Mouse (Mus musculus): ENCODE measurements around the gene Slc24a3. TPM values are rescaled to one million over a fixed set of nuclear protein-coding genes. Genes with fewer than 3 reads are reported as not detected.

Slc24a3 gene
- polyA plus RNA-seq, 1 experiment from 2014 or later: 2.3 TPM

DNA sequence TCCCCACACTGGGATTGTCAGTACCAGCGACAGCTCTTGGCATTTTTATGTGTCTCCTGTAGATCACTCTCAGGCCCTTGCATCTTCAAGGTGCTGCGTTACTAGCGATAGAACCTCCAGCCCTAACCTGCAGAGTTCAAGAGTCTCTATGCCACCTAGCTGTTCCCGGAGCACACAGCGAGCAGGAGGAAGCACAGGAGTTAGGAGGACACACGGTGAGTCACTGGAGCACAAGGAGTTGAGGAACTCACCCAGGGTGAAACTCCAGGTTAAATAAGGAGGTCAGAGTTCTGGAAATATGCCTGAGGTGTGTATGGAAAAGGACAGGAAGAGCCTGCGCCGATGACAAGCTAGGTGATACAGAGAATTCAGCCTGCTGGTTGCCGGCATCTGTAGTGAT lies 513.2 kb downstream of the Slc24a3 start:
- no peaks in the 10 kb centered on the region for H3K36me3 ChIP-seq
- H3K9me3 ChIP-seq: no peaks in the 10 kb centered on the region
- H3K4me2 ChIP-seq: no peak overlapping the region
- no peak overlapping the region for H3K9ac ChIP-seq
- H3K27ac ChIP-seq: peak overlapping the region; percentile 55; the same call in 1 of the 2 replicates
- peaks cover 50% of the 10 kb centered on the region for H3K4me1 ChIP-seq
- H3K27me3 ChIP-seq: no peaks in the 10 kb centered on the region
- no peak overlapping the region for H3K4me3 ChIP-seq
- ATAC-seq (ENCODE audit: insufficient number of reproducible peaks, insufficient read depth, low FRiP score, low TSS enrichment, low read depth): no peak
- whole genome bisulfite sequencing: 73% methylated on average over 9 of the region's 9 CpGs

DNA sequence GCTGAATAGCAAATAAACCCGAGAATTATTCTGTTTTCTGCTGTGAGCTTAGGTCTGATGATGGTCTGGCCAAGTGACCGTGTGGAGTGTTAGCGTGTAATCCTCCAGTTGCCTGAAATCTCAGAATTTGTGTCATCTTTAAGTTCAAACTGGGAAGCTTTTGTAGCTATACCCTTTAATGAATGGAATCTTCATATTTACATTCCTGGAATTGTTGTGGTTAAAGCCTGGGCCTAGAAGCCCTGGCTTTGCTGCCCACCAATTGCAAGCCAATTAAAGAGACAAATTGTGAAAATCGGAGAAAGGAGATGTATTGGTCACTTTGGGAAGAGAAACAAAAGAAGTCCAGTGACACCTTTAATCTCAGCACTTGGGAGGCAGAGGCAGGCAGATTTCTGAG lies 514.1 kb downstream of the Slc24a3 start:
- H3K9me3 ChIP-seq: no peaks in the 10 kb centered on the region
- H3K4me3 ChIP-seq: no peak overlapping the region
- H3K9ac ChIP-seq: no peak overlapping the region
- ATAC-seq (ENCODE audit: insufficient number of reproducible peaks, insufficient read depth, low FRiP score, low TSS enrichment, low read depth): no peak
- H3K4me1 ChIP-seq: peaks cover 43% of the 10 kb centered on the region
- H3K4me2 ChIP-seq: no peak overlapping the region
- H3K27ac ChIP-seq: no peak overlapping the region
- H3K36me3 ChIP-seq: no peaks in the 10 kb centered on the region
- 59% methylated on average over 4 of the region's 4 CpGs for WGBS
- H3K27me3 ChIP-seq: no peaks in the 10 kb centered on the region

DNA sequence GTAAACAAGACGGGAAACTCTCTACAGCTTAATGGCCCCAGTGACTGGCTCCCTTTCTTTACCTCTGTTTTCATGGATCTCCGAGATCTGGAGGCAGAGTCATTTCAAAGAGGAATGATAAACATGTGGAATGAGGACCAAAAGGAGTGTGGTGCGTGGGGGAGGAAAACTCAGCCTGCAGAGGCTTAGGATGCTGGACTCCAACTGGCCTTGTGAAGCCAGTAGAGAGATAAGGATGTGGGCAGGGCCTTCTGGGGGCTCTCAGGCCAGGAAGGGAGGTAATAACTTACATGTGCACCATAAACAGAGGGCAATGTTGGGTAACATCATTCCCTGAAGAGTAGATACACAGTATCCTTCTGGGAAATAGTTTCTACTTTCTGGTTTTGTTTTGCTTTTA lies 515.4 kb downstream of the Slc24a3 start:
- H3K4me2 ChIP-seq: no peak overlapping the region

DNA sequence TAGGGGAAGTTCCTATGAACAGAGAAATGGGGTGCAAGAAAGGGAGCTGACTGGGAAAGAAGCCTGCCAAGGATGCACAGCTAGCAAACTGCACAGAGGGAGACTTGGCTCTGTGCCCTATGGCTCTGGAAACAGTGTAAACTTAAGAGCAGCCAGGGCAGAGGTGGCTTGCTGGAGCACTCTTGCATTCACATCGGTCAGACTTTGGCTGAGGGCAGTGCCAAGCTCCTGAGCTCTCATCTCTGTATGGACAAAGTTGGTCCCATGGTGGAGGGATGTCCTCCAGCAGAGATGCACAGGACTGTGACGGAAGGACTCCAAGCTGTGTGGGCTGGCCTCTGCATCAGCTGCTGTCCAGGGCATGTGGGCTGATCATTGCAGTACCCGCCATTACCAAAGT lies 516.0 kb downstream of the Slc24a3 start:
- Histone ChIP-seq H3K4me2 (no peak overlapping the region), H3K4me1 (peaks cover 39% of the 10 kb centered on the region), H3K9me3 (no peaks in the 10 kb centered on the region), H3K27ac (peak overlapping the region; percentile 48; the same call in 1 of the 2 replicates), H3K9ac (no peak overlapping the region), H3K4me3 (no peak overlapping the region), H3K36me3 (no peaks in the 10 kb centered on the region), H3K27me3 (no peaks in the 10 kb centered on the region)
- no peak for ATAC-seq (ENCODE audit: insufficient number of reproducible peaks, insufficient read depth, low FRiP score, low TSS enrichment, low read depth)
- 77% methylated on average over 3 of the region's 3 CpGs for WGBS

More for the DNA sequence above, 515.4 kb downstream of the Slc24a3 start:
- ATAC-seq (ENCODE audit: insufficient number of reproducible peaks, insufficient read depth, low FRiP score, low TSS enrichment, low read depth): no peak
- Histone ChIP-seq H3K27ac (no peak overlapping the region), H3K27me3 (no peaks in the 10 kb centered on the region), H3K36me3 (no peaks in the 10 kb centered on the region), H3K4me1 (peaks cover 40% of the 10 kb centered on the region), H3K4me3 (no peak overlapping the region), H3K9ac (no peak overlapping the region), H3K9me3 (no peaks in the 10 kb centered on the region)
- 49% methylated on average over 3 of the region's 3 CpGs for whole genome bisulfite sequencing

DNA sequence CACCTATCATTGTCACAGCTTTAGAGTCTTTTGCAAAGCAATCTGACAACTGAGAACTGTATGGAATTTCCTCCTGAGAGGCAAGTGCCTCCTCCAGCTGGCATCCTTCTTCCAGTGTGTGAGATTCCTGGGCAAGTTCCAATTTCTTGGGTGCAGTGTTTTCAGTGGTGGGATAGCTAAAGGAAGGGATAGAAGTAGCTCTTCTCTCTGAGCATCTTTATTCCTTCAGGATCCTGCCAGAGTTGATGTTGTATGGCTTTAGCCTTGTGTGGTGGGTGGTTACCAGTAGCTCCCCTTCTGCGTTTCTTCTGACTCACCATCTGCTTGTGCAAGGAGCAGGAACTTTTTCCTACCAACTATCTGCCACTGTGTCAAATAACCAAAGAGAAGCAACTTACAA lies 516.6 kb downstream of the Slc24a3 start:
- H3K27ac ChIP-seq: no peak overlapping the region
- no peaks in the 10 kb centered on the region for H3K27me3 ChIP-seq
- H3K9ac ChIP-seq: no peak overlapping the region
- no peaks in the 10 kb centered on the region for H3K9me3 ChIP-seq
- H3K4me1 ChIP-seq: peaks cover 34% of the 10 kb centered on the region
- no peak overlapping the region for H3K4me3 ChIP-seq
- no peaks in the 10 kb centered on the region for H3K36me3 ChIP-seq
- 92% methylated on average over 1 of the region's 1 CpGs for WGBS
- no peak overlapping the region for H3K4me2 ChIP-seq
- no peak for ATAC-seq (ENCODE audit: insufficient number of reproducible peaks, insufficient read depth, low FRiP score, low TSS enrichment, low read depth)

DNA sequence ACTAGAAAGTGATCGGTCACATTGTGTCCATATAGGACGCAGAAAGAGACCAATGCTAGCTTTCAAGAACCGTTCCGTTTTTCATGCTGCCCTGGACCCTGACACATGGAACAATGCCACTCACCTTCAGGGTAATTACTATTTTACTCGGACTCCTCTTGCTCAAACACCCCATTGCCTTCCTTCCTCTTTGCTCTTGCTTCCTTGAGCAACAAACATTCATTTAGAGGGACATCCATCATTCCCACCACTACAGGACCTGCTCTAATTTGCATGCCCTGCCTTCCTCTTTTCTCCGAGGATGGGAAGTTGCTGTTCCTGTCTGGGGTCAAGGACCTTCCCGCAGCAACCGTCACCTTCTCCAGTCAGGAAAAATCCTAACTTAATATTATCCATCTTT lies 517.3 kb downstream of the Slc24a3 start:
- Histone ChIP-seq H3K27ac (no peak overlapping the region), H3K4me3 (no peak overlapping the region), H3K4me1 (peaks cover 35% of the 10 kb centered on the region), H3K27me3 (no peaks in the 10 kb centered on the region), H3K36me3 (no peaks in the 10 kb centered on the region), H3K9ac (no peak overlapping the region), H3K4me2 (no peak overlapping the region), H3K9me3 (no peaks in the 10 kb centered on the region)
- no peak for ATAC-seq (ENCODE audit: insufficient number of reproducible peaks, insufficient read depth, low FRiP score, low TSS enrichment, low read depth)
- 88% methylated on average over 8 of the region's 8 CpGs for WGBS

DNA sequence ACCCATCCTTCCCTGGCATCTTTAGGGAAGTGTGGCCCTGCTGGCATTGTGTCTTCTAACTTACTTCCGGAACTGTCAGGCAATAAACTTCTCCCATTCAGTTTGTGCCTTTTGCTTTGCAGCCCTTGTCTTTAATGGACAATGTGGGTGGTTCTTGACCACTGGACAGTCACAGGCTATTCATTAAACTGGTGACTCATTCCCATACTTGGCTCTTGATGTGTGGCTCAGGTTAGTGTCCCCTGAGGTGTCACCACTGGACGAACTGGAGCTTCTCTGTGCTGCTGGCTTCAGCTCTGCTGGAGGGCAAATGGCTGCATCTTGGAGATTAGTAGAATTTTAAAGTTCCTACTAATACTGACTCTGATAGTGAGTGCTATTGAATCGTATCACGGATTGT lies 518.5 kb downstream of the Slc24a3 start:
- WGBS: 85% methylated on average over 4 of the region's 4 CpGs
- no peak overlapping the region for H3K4me3 ChIP-seq
- no peak overlapping the region for H3K27ac ChIP-seq
- H3K9me3 ChIP-seq: no peaks in the 10 kb centered on the region
- H3K27me3 ChIP-seq: no peaks in the 10 kb centered on the region
- H3K4me2 ChIP-seq: no peak overlapping the region
- peaks cover 31% of the 10 kb centered on the region for H3K4me1 ChIP-seq
- no peak for ATAC-seq (ENCODE audit: insufficient number of reproducible peaks, insufficient read depth, low FRiP score, low TSS enrichment, low read depth)
- no peaks in the 10 kb centered on the region for H3K36me3 ChIP-seq
- no peak overlapping the region for H3K9ac ChIP-seq

DNA sequence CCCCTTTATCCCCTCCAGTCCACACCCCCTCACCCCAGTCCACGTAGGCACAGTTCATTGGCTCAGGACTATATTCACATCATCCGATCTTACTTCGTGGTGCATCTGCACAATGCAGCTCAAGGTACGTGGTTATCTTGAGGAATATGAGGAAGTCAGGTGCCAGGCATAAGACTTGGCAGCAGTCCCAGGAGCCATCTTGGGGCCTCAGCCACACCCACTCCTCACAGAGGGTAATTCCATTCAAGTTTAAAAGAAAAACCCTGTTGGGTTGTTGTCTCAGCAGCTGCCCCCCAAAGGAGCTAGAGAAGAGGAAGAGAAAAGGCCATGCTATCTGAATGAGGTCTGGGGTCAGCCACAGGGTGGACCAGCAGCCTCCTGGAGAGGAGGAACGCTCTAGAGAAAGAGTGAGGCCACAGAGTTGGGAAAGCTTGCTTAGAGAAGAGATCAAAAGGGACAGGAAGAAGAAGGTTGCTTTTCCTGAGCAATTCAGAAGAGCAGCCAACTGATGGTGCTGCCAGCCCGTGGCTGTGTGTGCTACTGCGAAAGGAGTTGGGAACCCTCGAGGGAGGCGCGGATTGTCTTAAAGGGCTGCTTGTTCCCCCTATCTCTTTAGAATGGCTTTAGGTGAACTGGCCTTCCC lies 523.9 kb downstream of the Slc24a3 start:
- Histone ChIP-seq H3K4me3 (no peak overlapping the region), H3K9ac (no peak overlapping the region), H3K36me3 (no peaks in the 10 kb centered on the region), H3K4me2 (no peak overlapping the region), H3K9me3 (no peaks in the 10 kb centered on the region), H3K27me3 (no peaks in the 10 kb centered on the region), H3K4me1 (peaks cover 18% of the 10 kb centered on the region), H3K27ac (no peak overlapping the region)
- 86% methylated on average over 10 of the region's 10 CpGs for WGBS
- no peak for ATAC-seq (ENCODE audit: insufficient number of reproducible peaks, insufficient read depth, low FRiP score, low TSS enrichment, low read depth)

All from embryonic facial prominence, embryonic 13.5 days (tissue).